Mouse (Mus musculus) C2C12 (cell line): ENCODE data around the gene Idua. TPM values are rescaled to one million over a fixed set of nuclear protein-coding genes. Genes with fewer than 3 reads are reported as not detected.

Source experiments
- H3K27me3 ChIP-seq: one replicate; pipeline ENCODE4 v1.6.1; 2011; ENCODE audit not compliant: control insufficient read depth, insufficient read depth, insufficient read length
- H3K36me3 ChIP-seq: one replicate; pipeline ENCODE4 v1.6.1; 2011; ENCODE audit not compliant: control insufficient read depth, insufficient read depth
- H3K4me3 ChIP-seq: one replicate; pipeline ENCODE4 v1.5.1; 2011; ENCODE audit warnings: mild to moderate bottlenecking, control low read depth; ENCODE audit not compliant: poor library complexity, insufficient read depth, severe bottlenecking
- H3K79me2 ChIP-seq: one replicate; pipeline ENCODE4 v1.6.1; 2011; ENCODE audit not compliant: control insufficient read depth, insufficient read depth
- H3K79me3 ChIP-seq: one replicate; pipeline ENCODE4 v1.6.1; 2011; ENCODE audit warnings: low read depth, control low read depth
- H3ac ChIP-seq: one replicate; pipeline ENCODE3; 2011; ENCODE audit warnings: low read depth; ENCODE audit not compliant: control insufficient read depth, insufficient read length
- CEBPB ChIP-seq: IDR thresholded peaks from one replicate; pipeline ENCODE4 v1.6.1; 2011; ENCODE audit warnings: low read depth, mild to moderate bottlenecking, control low read depth, moderate library complexity
- CTCF ChIP-seq: IDR thresholded peaks from one replicate; pipeline ENCODE4 v1.5.1; 2011; ENCODE audit not compliant: control insufficient read depth, insufficient read depth, insufficient read length
- FOSL1 ChIP-seq: IDR thresholded peaks from one replicate; pipeline ENCODE4 v1.8.0; 2011; ENCODE audit warnings: mild to moderate bottlenecking, low read length; ENCODE audit not compliant: poor library complexity, insufficient read depth, severe bottlenecking
- MAX ChIP-seq: IDR thresholded peaks from one replicate; pipeline ENCODE4 v1.6.1; 2011; ENCODE audit warnings: mild to moderate bottlenecking, control low read depth
- MYOD1 ChIP-seq: IDR thresholded peaks from one replicate; pipeline ENCODE4 v1.6.1; 2011; ENCODE audit warnings: low read depth; ENCODE audit not compliant: control insufficient read depth, insufficient read length
- MYOG ChIP-seq: IDR thresholded peaks from one replicate; pipeline ENCODE4 v1.6.1; 2011; ENCODE audit not compliant: control insufficient read depth, insufficient read length; ENCODE audit errors: extremely low read depth
- USF1 ChIP-seq: IDR thresholded peaks from one replicate; pipeline ENCODE4 v1.6.1; 2011; ENCODE audit warnings: low read depth, mild to moderate bottlenecking, control low read depth, moderate library complexity
- polyA plus RNA-seq: library from polyadenylated mRNA; unstranded; fragments of >200 nt; fragmentation: generic; extraction: Trizol; gene quantifications from one replicate; pipeline ENCODE4 v1.2.1, GENCODE M21; 2012; ENCODE audit warnings: missing spikeins

Idua gene
- polyA plus RNA-seq, 1 experiment: 1.1 TPM

DNA sequence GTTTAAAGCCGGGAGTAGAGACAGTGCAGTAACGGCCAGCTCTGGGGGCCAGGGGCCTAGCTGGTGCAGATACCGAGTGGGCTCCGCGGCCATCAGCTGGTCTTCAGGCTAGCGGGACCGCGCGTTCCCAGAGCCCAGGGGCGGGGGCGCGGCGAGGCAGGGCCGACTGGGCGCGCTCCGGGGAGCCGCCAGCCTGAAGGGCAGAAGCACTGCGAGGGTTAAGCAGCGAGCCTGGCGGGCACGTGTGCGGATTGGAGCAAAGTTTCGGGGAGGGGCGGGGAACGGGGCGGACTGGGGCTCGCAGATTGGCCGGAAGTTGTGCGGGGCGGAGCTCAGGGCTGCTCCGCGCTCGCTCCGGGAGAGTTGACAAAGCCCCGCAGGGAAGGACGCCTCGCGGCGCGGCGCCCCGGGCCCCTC is 33.7 kb downstream of the Idua start:
- TF ChIP-seq MAX: peak; percentile 67
- peak; percentile 44 for TF ChIP-seq USF1
- no peak for TF ChIP-seq MYOD1
- Histone ChIP-seq H3K27me3 (no peaks in the 10 kb centered on the region), H3K79me2 (no peaks in the 10 kb centered on the region), H3ac (peak overlapping the region; percentile 89), H3K4me3 (peak overlapping the region; percentile 45), H3K36me3 (no peaks in the 10 kb centered on the region), H3K79me3 (no peaks in the 10 kb centered on the region)

DNA sequence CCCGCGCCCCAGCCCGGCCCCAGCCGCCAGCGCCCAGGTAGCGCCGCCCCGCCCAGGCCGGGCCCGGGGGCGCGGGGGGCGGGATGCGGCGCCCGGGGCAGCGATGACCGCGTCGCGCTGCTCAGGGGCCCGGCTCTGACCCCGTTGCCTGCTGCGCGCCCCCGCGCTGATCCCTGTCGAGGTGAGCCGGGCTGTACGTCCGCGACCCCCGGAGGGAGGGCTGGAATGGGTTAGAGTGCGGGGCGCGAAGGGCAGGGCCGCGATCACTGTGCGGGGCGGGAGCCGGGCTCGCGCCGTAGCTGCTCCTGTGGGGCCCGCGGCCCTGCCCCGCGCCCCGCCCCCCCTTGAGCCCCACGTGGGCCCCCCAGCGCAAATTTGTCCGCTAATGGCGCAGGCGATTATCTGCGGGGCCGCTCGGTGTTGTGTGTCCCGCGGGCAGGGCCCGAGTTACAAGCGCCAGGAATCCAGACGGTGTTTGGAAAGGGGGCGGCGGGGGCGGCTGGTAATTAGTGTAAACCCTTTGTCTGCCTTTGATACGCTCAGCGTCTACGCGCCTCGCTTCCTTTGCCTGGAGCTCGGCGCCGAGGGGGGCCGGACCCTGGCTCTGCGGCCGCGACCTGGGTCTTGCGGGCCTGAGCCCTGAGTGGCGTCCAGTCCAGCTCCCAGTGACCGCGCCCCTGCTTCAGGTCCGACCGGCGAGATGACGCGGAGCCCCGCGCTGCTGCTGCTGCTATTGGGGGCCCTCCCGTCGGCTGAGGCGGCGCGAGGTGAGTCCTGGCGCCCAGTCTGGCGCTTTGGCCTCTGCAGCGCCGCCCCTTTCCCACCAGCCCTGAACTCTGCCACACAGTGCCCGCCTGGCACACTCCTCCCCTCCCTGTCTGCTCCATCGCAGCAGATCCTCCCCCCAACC is 34.5 kb downstream of the Idua start:
- H3K79me2 ChIP-seq: no peaks in the 10 kb centered on the region
- no peaks in the 10 kb centered on the region for H3K79me3 ChIP-seq
- no peaks in the 10 kb centered on the region for H3K36me3 ChIP-seq
- H3K27me3 ChIP-seq: no peaks in the 10 kb centered on the region
- H3ac ChIP-seq: peak overlapping the region; percentile 89
- TF ChIP-seq CEBPB: no peak
- peak overlapping the region; percentile 45 for H3K4me3 ChIP-seq

DNA sequence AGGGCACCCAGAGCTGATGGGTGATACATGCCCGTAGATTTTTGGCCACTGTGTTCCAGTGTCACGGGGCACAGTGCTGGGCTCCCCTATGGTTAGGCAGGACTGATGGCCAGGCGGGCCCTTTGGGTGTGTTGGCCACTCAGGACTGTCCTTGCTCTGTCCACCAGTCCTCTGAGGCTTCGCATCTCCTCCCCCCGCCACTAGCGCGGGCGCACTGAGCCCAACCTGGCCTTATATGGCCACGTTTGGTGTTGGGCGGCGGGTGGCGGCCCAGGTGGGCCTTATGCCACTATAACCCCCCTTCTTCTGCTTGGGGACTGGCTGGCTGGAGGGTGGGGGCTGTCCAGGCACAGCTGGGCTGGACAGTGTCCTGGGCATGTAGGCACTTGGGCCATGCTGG is 35.7 kb downstream of the Idua start:
- Histone ChIP-seq H3ac (no peak overlapping the region), H3K36me3 (no peaks in the 10 kb centered on the region), H3K79me3 (no peaks in the 10 kb centered on the region), H3K27me3 (no peaks in the 10 kb centered on the region), H3K4me3 (no peak overlapping the region), H3K79me2 (no peaks in the 10 kb centered on the region)
- TF ChIP-seq FOSL1: no peak

DNA sequence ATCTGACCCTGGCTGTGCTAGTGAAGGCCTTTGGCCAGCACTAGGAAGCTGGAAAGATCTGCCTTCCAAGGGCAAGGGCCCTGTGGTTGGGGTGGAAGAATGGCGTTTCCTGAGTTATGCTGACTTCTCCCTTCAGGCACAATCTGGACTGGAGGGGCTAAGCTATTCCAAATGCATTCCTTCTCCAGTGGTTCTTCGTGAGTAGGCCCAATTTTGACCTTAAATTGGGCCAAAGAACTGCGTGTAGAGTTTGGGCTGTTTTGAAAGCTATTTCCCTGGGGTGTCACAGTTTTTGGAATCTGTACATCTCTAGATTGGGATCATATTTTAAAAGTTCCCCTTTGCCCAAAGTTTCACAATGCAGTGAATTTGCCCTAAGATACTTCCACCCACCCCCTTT is 36.4 kb downstream of the Idua start:
- Histone ChIP-seq H3K79me3 (no peaks in the 10 kb centered on the region), H3K79me2 (no peaks in the 10 kb centered on the region), H3K4me3 (no peak overlapping the region), H3K27me3 (no peaks in the 10 kb centered on the region), H3ac (no peak overlapping the region), H3K36me3 (no peaks in the 10 kb centered on the region)
- no peak for TF ChIP-seq FOSL1
- TF ChIP-seq MYOD1: no peak
- TF ChIP-seq CTCF: no peak
- TF ChIP-seq USF1: no peak
- TF ChIP-seq CEBPB: no peak
- TF ChIP-seq MAX: no peak
- no peak for TF ChIP-seq MYOG

DNA sequence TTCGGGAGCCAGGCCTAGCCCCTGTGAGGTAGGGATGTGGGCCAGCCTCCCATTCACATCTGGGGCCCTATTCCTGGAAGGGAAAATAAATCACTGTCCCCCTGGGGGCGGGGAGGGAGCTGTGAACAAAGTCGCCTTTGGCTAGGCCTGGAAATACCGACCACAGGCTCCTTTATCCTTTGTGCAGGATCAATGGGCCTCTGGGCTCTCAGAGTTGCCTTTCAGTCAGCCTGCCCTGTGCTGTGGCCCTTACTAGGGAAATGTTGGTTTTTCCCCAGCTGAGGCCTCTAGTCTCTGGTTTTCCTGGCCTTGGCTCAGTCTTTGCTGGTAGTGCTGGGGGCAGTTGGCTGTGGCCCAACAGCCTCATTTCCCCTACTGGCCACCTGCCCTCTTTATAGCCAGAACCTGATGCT is 37.2 kb downstream of the Idua start:
- H3K4me3 ChIP-seq: no peak overlapping the region
- no peaks in the 10 kb centered on the region for H3K36me3 ChIP-seq
- no peaks in the 10 kb centered on the region for H3K27me3 ChIP-seq
- H3ac ChIP-seq: no peak overlapping the region
- H3K79me2 ChIP-seq: no peaks in the 10 kb centered on the region
- H3K79me3 ChIP-seq: no peaks in the 10 kb centered on the region
- TF ChIP-seq MYOD1 (no peak), CTCF (no peak), MAX (no peak)

DNA sequence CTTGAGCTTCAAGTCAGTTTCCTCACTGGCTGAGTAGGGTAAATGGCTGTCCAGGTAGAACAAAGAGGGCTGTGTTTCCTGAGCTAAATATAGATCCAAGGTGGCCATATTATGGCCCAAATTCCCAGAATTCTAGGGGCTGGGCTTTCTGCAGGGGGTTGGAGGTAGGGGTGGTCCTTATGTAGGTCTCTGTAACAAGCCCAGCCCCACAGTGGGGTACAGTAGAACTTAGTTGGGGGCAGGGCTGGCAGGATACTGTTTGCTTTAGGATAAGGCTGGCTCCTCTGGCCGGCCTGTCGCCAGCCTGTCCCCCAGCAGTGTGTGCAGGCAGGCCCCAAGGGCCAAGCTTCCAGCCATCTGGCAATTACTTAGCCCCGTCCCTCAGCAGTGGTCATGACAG is 40.2 kb downstream of the Idua start:
- Histone ChIP-seq H3K4me3 (no peak overlapping the region), H3ac (no peak overlapping the region), H3K79me2 (no peaks in the 10 kb centered on the region), H3K79me3 (no peaks in the 10 kb centered on the region), H3K36me3 (no peaks in the 10 kb centered on the region), H3K27me3 (no peaks in the 10 kb centered on the region)
- no peak for TF ChIP-seq CTCF
- no peak for TF ChIP-seq CEBPB
